Mouse (Mus musculus): ENCODE measurements around the gene Wdr86. TPM values are rescaled to one million over a fixed set of nuclear protein-coding genes. Genes with fewer than 3 reads are reported as not detected.

The Wdr86 gene
- polyA plus RNA-seq, 1 experiment from 2014 or later, result 37.2 TPM

DNA sequence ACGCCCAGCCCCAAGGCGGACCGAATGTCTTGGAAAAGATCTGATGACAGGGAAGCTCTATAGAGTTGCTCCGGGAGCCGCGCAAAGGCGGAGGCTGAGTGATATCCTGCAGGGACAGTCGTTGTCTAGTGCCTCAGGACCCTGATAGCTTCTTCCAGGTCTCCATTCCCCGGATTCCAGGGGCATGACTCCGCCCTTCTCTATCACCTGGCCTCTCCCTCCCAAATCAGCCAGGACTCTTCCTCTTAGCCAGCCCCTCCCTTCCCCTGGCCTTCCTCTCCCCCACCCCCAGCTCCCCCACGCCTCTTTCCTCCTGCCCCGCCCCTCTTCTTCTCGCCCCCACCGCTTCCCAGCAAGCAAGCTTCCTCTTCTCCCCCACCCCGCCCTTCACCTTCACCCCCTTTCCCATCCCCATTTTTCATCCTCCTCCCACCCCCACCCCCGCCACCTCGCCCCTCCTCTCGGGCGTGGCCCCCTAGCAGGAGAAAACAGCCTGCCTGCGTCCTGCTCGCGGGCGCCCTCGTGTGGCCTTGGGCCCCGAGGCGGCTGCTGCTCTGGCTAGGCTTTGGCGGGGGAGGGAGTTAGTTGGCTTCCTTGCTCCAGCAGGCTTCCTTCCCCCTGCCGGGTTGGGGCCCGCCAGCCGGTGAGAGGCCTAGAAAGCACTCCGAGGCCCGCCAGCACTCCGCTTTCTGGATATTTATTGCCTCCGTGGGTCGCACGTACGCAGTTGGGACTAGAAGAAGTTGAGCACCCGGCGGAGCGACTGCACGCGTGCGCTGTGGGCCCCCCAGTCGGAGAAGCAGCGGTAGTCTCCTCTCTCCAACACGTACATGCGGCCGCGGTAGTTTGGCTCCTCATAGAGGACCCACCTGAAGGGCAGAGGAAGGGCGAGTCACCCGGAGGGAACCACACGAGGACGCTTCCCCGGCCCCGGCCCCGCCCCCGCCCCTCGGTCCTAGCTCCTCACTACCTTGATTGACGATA lies 20.1 kb upstream of the Wdr86 start:
- peak overlapping the region; percentile 91 for H3K4me2 ChIP-seq
- H3K9ac ChIP-seq, result peak overlapping the region; percentile 84
- WGBS, result 1% methylated on average over 57 of the region's 59 CpGs
- peaks cover 47% of the 10 kb centered on the region for H3K4me1 ChIP-seq
- H3K4me3 ChIP-seq, result peak overlapping the region; percentile 63
- no peaks in the 10 kb centered on the region for H3K9me3 ChIP-seq
- H3K36me3 ChIP-seq, result no peaks in the 10 kb centered on the region
- peak; percentile 79 for ATAC-seq (ENCODE audit: borderline replicate concordance, extremely low read depth, low FRiP score, low TSS enrichment)
- H3K27ac ChIP-seq, result peak overlapping the region; percentile 95
- H3K27me3 ChIP-seq, result no peaks in the 10 kb centered on the region

DNA sequence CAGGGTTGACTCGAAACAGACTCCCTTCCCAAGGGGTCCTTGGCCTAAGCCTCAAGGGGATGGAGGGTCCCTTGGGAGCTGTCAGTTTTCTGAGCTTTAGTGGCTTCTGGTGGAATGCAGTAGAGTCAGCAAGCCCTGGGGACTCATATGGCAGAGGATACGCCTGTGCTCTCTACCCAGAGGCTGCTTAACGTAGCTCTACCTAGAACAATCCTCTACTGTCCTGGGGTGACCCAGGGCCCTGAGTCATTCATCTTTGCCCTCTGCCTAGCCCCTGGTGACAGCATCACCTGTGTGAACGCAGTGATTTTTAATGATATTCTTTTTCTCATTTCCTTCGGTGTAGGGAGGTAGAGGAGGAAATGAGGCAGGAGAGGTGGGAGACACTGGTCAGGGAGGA lies 19.2 kb upstream of the Wdr86 start:
- Histone ChIP-seq H3K36me3 (no peaks in the 10 kb centered on the region), H3K4me3 (peak overlapping the region; percentile 63), H3K9me3 (no peaks in the 10 kb centered on the region), H3K4me1 (peaks cover 38% of the 10 kb centered on the region), H3K27ac (peak overlapping the region; percentile 95), H3K4me2 (peak overlapping the region; percentile 91), H3K27me3 (no peaks in the 10 kb centered on the region), H3K9ac (0 out of 2 replicates have a peak overlapping the region, but pooled peaks have one; percentile 46)
- no peak for ATAC-seq (ENCODE audit: borderline replicate concordance, extremely low read depth, low FRiP score, low TSS enrichment)
- WGBS, result 54% methylated on average over 5 of the region's 5 CpGs

- H3K9ac ChIP-seq, result no peak overlapping the region
- H3K27me3 ChIP-seq, result no peaks in the 10 kb centered on the region
- H3K4me3 ChIP-seq, result no peak overlapping the region
- ATAC-seq (ENCODE audit: borderline replicate concordance, extremely low read depth, low FRiP score, low TSS enrichment), result no peak
- H3K36me3 ChIP-seq, result no peaks in the 10 kb centered on the region
- H3K4me2 ChIP-seq, result no peak overlapping the region
- WGBS, result 28% methylated on average over 6 of the region's 6 CpGs
- peaks cover 35% of the 10 kb centered on the region for H3K4me1 ChIP-seq
- H3K27ac ChIP-seq, result no peak overlapping the region
- H3K9me3 ChIP-seq, result no peaks in the 10 kb centered on the region
Measured at GRCm38 (mm10) chr5:24747533-24747932, 17.0 kb upstream of the Wdr86 start.

DNA sequence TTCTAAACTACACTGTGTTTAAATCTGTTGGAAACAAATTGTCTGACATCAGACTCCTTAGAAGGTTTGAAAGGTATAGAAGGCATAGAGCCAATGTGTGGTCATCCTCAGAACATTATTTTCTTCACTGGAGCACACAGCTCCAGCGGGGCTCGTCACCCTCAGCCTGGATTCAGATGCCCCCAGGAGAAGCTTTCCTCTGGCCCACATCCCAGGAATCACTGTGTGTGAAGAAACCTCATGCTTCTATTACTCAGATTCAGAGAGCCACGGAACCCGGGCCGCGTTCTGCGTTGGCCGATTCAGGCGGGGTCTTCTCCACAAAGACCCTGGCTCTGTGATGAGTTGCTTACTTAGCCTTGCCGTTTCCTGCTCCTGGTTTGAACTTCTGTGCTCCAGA lies 13.4 kb upstream of the Wdr86 start:
- 81% methylated on average over 10 of the region's 10 CpGs for WGBS
- Histone ChIP-seq H3K4me1 (peaks cover 25% of the 10 kb centered on the region), H3K27ac (no peak overlapping the region), H3K4me3 (no peak overlapping the region), H3K9me3 (no peaks in the 10 kb centered on the region), H3K36me3 (no peaks in the 10 kb centered on the region), H3K4me2 (no peak overlapping the region), H3K9ac (no peak overlapping the region), H3K27me3 (no peaks in the 10 kb centered on the region)
- ATAC-seq (ENCODE audit: borderline replicate concordance, extremely low read depth, low FRiP score, low TSS enrichment), result no peak

GRCm38 (mm10) chr5:24741172-24741885 lies 10.8 kb upstream of the Wdr86 start:
- peaks cover 21% of the 10 kb centered on the region for H3K4me1 ChIP-seq
- WGBS, result 52% methylated on average over 15 of the region's 15 CpGs
- peak; percentile 47; the same call in 1 of the 2 replicates for ATAC-seq (ENCODE audit: borderline replicate concordance, extremely low read depth, low FRiP score, low TSS enrichment)
- no peak overlapping the region for H3K4me2 ChIP-seq
- H3K36me3 ChIP-seq, result no peaks in the 10 kb centered on the region
- H3K9ac ChIP-seq, result no peak overlapping the region
- no peak overlapping the region for H3K4me3 ChIP-seq
- peak overlapping the region; percentile 41; the same call in 1 of the 2 replicates for H3K27ac ChIP-seq
- no peaks in the 10 kb centered on the region for H3K9me3 ChIP-seq
- no peaks in the 10 kb centered on the region for H3K27me3 ChIP-seq

- Histone ChIP-seq H3K27me3 (no peaks in the 10 kb centered on the region), H3K36me3 (no peaks in the 10 kb centered on the region), H3K4me3 (no peak overlapping the region), H3K9ac (no peak overlapping the region), H3K4me2 (peak overlapping the region; percentile 34), H3K4me1 (peaks cover 21% of the 10 kb centered on the region), H3K9me3 (no peaks in the 10 kb centered on the region), H3K27ac (peak overlapping the region; percentile 79)
- peak; percentile 81 for ATAC-seq (ENCODE audit: borderline replicate concordance, extremely low read depth, low FRiP score, low TSS enrichment)
- 28% methylated on average over 15 of the region's 15 CpGs for WGBS
Measured at GRCm38 (mm10) chr5:24739141-24739753, 8.7 kb upstream of the Wdr86 start.

DNA sequence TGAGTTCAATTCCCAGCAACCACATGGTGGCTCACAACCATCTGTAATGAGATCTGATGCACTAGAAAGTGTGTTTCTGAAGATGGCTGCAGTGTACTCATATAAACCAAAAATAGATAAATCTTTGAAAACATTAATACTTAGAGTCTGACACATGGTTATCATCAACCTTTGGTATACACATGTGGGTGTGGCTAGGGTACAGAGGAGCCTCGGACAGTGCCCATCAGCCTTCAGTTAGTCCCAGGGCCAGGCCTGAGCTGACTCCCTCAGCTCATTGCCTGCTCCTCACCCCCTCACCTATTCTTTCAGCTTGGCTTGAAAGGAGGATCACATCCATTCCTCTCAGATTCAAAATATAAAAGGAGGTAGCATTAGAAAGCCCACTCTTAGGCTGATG lies 8.0 kb upstream of the Wdr86 start:
- 69% methylated on average over 1 of the region's 1 CpGs for WGBS
- H3K27ac ChIP-seq, result peak overlapping the region; percentile 79
- H3K4me3 ChIP-seq, result no peak overlapping the region
- H3K4me1 ChIP-seq, result peaks cover 27% of the 10 kb centered on the region
- H3K4me2 ChIP-seq, result no peak overlapping the region
- no peak overlapping the region for H3K9ac ChIP-seq
- no peaks in the 10 kb centered on the region for H3K9me3 ChIP-seq
- no peak for ATAC-seq (ENCODE audit: borderline replicate concordance, extremely low read depth, low FRiP score, low TSS enrichment)
- no peaks in the 10 kb centered on the region for H3K27me3 ChIP-seq
- no peaks in the 10 kb centered on the region for H3K36me3 ChIP-seq

- Histone ChIP-seq H3K27ac (no peak overlapping the region), H3K4me3 (no peak overlapping the region), H3K27me3 (no peaks in the 10 kb centered on the region), H3K36me3 (no peaks in the 10 kb centered on the region), H3K4me2 (no peak overlapping the region), H3K9me3 (no peaks in the 10 kb centered on the region), H3K4me1 (peaks cover 36% of the 10 kb centered on the region), H3K9ac (no peak overlapping the region)
- ATAC-seq (ENCODE audit: borderline replicate concordance, extremely low read depth, low FRiP score, low TSS enrichment), result no peak
- 89% methylated on average over 10 of the region's 10 CpGs for WGBS
Measured at GRCm38 (mm10) chr5:24737595-24737994, 7.1 kb upstream of the Wdr86 start.

DNA sequence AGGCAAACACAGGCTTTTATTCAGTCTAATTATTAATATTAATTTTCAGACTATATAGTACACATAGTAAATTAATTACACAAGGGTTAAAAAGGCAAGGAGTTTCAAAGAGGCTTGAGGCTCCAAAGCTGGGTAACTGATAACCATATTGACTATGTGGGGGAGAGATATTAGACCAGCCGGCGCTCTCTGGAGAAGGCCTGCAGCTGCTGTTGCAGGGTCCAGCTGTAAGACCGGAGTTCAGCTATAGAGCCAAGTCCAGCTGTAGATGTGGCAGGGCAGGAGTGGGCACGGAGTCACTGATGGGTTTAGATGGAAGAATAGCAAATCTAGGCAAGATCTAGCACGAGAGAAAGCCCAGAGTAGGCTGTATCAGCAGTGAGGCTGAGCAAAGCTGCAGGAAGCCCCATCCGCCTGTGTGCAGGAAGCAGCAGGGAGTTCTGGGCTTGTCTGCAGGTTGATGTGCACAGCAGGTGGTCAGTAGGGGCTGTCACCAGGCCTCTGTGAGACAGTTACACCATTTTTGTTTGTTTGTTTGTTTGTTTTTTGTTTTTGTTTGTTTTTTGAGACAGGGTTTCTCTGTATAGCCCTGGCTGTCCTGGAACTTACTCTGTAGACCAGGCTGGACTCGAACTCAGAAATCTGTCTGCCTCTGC lies 3.4 kb upstream of the Wdr86 start:
- no peak for ATAC-seq (ENCODE audit: borderline replicate concordance, extremely low read depth, low FRiP score, low TSS enrichment)
- Histone ChIP-seq H3K4me2 (no peak overlapping the region), H3K9ac (no peak overlapping the region), H3K4me1 (peaks cover 48% of the 10 kb centered on the region), H3K27ac (peak overlapping the region; percentile 75), H3K27me3 (no peaks in the 10 kb centered on the region), H3K9me3 (no peaks in the 10 kb centered on the region), H3K4me3 (no peak overlapping the region), H3K36me3 (no peaks in the 10 kb centered on the region)
- 36% methylated on average over 7 of the region's 7 CpGs for WGBS

DNA sequence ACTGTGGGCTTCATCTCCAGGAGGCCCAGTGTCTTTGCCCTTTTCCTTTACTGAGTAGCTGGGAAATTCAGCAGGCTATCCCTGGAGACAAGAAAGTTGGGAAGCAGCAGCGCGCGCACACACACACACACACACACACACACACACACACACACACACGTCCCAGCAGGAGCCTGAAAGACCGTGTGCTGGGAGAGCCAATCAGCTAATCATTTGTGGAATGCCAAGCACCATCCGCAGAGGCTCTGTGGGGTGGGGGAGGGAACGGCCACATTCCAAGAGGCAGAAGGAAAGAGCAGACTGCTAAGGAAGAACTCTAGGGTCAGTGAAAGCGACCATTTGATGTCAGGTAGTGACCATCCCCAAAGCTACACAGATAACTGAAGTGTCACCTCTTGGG lies 2.6 kb upstream of the Wdr86 start:
- Histone ChIP-seq H3K27ac (peak overlapping the region; percentile 75), H3K4me2 (peak overlapping the region; percentile 36), H3K36me3 (no peaks in the 10 kb centered on the region), H3K27me3 (no peaks in the 10 kb centered on the region), H3K9me3 (no peaks in the 10 kb centered on the region), H3K4me3 (no peak overlapping the region), H3K9ac (no peak overlapping the region), H3K4me1 (peaks cover 50% of the 10 kb centered on the region)
- ATAC-seq (ENCODE audit: borderline replicate concordance, extremely low read depth, low FRiP score, low TSS enrichment), result peak; percentile 70
- 8% methylated on average over 8 of the region's 8 CpGs for WGBS

DNA sequence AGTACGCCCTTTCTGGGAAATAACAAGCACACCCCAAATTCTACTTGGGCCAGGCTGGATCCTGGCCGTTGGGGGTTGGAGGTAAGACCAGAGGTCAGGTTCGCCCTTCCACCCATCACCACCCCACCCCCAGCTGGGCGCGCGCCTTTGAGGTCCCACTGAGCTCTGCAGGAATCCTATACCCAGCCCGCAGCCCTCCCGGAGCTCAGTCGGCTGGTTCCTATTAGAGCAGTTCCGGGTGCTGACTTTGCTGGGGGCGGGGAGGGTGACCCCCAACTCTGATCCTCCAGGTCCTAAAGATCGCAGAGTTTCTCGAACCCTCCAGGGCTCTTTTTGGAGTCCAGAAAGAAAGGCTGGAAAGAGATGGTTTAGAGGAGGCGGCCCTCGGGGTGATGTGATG lies 459 bp upstream of the Wdr86 start:
- Histone ChIP-seq H3K9ac (peak overlapping the region; percentile 62), H3K36me3 (no peaks in the 10 kb centered on the region), H3K9me3 (no peaks in the 10 kb centered on the region), H3K4me1 (peaks cover 65% of the 10 kb centered on the region), H3K4me3 (peak overlapping the region; percentile 65), H3K27ac (peak overlapping the region; percentile 80), H3K27me3 (no peaks in the 10 kb centered on the region), H3K4me2 (peak overlapping the region; percentile 79)
- WGBS, result 2% methylated on average over 15 of the region's 15 CpGs
- ATAC-seq (ENCODE audit: borderline replicate concordance, extremely low read depth, low FRiP score, low TSS enrichment), result peak; percentile 25; the same call in 1 of the 2 replicates
